Mouse (Mus musculus): Measurements from ENCODE around the gene Tti1.

DNA sequence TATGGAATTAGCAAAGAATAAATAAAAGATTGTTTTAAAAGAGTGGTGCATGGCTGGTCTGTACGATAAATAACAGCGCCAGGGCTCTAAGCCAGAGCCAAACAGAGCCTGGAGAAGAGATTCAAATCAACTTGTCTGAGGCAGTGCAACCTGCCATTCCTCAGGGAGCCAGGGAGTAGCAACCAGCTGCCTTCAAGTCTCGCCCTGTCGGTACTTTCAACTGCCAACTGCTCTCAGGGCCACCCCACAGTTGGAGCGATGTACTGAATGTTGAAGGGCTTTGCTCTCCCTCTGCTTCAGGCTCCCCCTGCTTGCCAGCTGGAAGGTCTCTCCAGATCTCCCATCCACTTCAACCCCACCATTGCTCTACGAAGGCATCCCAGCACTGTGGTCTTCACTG, 58.1 kb downstream of the Tti1 start:
- TF ChIP-seq POLR2A (IDR thresholded peaks at IDR 0.05; ENCODE audit: borderline replicate concordance, control insufficient read depth, low read depth, low read length) (no peak), CTCF (IDR thresholded peaks at IDR 0.05; ENCODE audit: control insufficient read depth, insufficient read depth, low read length) (no peak)

Data from bone marrow, adult 2 months (tissue).